Mouse (Mus musculus): ENCODE measurements at regions not wholly inside any gene's neighbourhood (a gene's known extent, or its start where the extent isn't known, plus 50 kb on each side); places are given as distances from the start of the nearest gene placed in this dataset.

GRCm38 (mm10) chr3:21512081-21512480 is 564.4 kb upstream of the Tbl1xr1 start:
- DNase-seq (ENCODE audit: low spot score in 2 of 2), result no peak

GRCm38 (mm10) chr3:21524426-21524937 is 552.0 kb upstream of the Tbl1xr1 start:
- peak; percentile 8 to 22 for DNase-seq (ENCODE audit: low spot score in 2 of 2)

DNA sequence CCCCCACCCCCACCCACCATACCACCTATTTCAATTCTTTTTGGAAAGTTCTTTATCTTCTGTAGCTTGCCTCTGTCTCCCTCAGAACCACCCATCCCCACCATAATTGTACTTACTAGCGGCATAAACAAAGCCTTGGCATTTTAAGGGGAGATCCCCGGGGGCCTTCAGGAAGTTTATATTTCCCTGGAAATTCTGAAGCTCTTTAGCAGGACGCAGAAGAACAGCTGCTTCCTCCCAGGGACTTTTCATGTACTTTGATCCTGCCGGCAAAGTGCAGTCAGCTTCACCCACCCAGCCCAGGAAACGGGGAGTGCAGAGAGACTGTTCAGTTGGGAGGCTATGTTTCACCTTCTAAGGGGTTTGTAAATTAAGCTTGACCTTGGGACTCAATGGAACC is 545.6 kb upstream of the Tbl1xr1 start:
- no peak for DNase-seq (ENCODE audit: low spot score in 2 of 2)

GRCm38 (mm10) chr3:21539138-21539537 is 537.3 kb upstream of the Tbl1xr1 start:
- DNase-seq (ENCODE audit: low spot score in 2 of 2), result no peak

GRCm38 (mm10) chr3:21544456-21544855 is 532.0 kb upstream of the Tbl1xr1 start:
- peak; percentile 64 to 81 for DNase-seq (ENCODE audit: low spot score in 2 of 2)

- DNase-seq (ENCODE audit: low spot score in 2 of 2), result no peak
Observed at GRCm38 (mm10) chr3:21545156-21545893, 531.1 kb upstream of the Tbl1xr1 start.

- DNase-seq (ENCODE audit: low spot score in 2 of 2), result no peak
Observed at GRCm38 (mm10) chr3:21546411-21546810, 530.0 kb upstream of the Tbl1xr1 start.

DNA sequence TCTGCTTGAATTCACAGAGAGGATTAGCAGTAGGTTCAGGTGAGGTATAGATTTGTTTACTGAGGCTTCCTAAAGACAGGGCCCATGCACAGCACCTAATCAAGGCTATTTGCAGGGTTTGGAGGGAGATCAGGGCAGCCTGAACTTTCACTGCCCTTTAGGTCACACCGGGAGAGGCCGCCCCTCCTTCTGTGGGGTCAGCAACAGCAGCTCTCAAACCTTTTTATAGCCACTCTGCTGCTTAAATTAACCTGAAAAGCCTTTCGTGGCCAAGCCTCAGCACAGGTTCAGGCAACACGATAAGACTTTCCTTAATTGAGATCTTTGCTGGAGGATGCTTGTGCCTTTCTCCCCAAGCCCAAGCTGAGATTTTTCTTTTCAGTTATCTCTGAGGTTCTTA is 526.8 kb upstream of the Tbl1xr1 start:
- DNase-seq (ENCODE audit: low spot score in 2 of 2), result no peak

- DNase-seq (ENCODE audit: low spot score in 2 of 2), result peak; percentile 28 to 51
Observed at GRCm38 (mm10) chr3:21553159-21553758, 523.2 kb upstream of the Tbl1xr1 start.

GRCm38 (mm10) chr3:21553859-21554258 is 522.6 kb upstream of the Tbl1xr1 start:
- no peak for DNase-seq (ENCODE audit: low spot score in 2 of 2)

DNA sequence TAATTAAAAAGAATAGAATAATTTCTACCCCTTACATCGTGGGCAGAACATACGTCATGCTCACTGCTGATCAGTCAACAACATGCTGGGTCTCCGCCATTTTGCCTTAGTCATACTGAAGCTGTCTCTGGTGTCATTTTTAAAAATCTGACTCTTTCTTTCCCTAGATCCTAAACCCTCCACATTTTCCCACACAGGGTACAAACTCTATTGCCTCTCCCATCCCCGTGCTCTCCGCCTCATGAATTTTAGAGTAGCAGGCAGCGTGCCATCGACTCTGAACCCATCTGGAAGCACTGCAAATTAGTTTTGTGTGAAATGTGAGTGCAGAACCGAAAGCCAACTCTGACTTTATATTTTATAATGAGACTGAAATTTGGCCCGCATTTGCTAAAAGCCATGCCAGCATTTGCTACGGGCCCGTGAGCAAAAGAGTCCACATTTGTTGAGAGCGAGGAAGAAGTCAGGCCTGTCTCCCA is 518.5 kb upstream of the Tbl1xr1 start:
- peak; percentile 44 to 55 for DNase-seq (ENCODE audit: low spot score in 2 of 2)

DNA sequence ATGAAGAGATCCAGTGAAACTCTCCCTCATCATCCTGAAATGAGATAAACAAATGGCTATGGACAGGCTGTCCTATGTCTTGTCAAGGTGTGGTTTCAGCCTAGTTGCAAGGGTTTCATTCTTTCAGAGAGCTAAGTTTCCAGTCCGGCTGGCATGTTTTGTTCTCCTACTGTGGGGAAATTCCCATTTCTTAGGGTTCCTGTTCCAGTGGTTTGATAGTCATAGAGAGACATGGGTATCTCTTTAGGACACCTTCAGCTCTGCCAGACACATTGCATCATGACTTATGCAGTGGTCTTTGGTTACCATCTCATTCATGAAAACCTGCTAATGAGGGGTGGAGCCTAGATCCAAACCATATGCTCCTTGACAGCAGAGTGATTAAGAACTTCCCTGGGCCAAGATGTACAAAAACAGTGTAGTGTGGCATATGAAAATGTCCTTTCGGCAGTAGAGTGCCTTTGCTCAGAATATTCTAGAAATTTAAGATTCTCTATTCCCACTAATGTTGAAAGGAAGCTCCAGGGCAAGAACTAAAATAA is 513.6 kb upstream of the Tbl1xr1 start:
- DNase-seq (ENCODE audit: low spot score in 2 of 2), result no peak

DNA sequence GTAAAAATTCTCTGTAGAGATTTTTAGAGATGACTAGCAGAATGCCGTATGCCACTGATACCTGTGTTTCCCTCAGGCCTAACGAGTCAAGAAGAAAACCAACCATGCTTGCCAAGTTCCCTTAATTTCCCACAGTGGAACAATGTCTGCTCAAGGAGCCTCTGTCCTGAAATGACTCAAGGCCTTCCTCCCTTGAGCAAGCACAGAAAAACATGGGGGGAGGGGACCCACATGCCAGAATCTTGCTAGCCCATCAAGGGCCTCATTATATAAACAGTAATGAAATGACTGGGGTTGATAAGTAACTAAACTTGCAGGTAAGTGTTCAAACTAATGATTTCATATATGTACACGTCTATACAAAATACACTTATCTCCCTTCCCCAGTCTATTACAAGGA is 513.0 kb upstream of the Tbl1xr1 start:
- DNase-seq (ENCODE audit: low spot score in 2 of 2), result no peak

- peak; percentile 79 to 85 for DNase-seq (ENCODE audit: low spot score in 2 of 2)
Observed at GRCm38 (mm10) chr3:21564211-21564781, 512.2 kb upstream of the Tbl1xr1 start.

- no peak for DNase-seq (ENCODE audit: low spot score in 2 of 2)
Observed at GRCm38 (mm10) chr3:21564847-21565485, 511.5 kb upstream of the Tbl1xr1 start.

DNA sequence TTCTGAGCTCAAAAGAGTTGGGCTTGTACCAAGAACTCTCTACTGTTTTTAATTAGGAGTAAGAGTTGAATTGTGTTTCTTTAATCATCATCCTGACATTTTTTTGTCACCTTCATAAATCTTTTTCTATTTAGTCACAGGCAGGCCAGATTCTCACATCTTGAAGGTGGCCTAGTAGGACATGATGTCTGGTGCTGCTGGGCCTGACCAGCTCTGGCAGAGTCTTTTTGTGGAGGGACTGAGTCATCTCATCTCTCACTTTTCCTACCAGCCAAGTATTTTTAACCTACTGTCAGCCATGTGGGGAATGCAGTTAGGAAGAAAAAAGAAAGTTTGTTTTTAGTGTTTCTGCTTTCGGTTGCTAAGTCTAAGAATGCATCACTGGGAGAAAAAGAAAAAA is 506.7 kb upstream of the Tbl1xr1 start:
- DNase-seq (ENCODE audit: low spot score in 2 of 2), result peak; percentile 37 to 66

- no peak for DNase-seq (ENCODE audit: low spot score in 2 of 2)
Observed at GRCm38 (mm10) chr3:21578635-21579034, 497.8 kb upstream of the Tbl1xr1 start.

DNA sequence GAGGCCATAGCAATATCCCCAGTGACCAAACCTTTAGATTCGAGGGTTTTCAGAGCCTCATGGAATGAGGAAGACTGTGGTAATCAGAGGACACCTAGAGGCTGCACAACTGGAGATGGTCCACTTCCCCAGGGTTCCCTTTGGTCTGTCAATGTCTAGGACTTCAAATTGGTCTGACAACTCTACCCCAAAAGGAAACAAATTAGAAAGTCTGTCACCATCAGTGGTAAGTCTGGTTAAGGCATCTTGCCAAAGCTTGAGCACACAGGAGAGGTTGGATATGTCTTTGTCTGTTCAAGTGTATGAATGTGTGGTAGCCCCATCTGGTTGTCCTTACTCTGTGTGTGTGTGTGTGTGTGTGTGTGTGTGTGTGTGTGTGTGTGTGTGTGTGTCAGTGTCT is 494.3 kb upstream of the Tbl1xr1 start:
- DNase-seq (ENCODE audit: low spot score in 2 of 2), result no peak

- no peak for DNase-seq (ENCODE audit: low spot score in 2 of 2)
Observed at GRCm38 (mm10) chr3:21585767-21586166, 490.7 kb upstream of the Tbl1xr1 start.

GRCm38 (mm10) chr3:21606846-21607245 is 469.6 kb upstream of the Tbl1xr1 start:
- DNase-seq (ENCODE audit: low spot score in 2 of 2), result no peak

DNA sequence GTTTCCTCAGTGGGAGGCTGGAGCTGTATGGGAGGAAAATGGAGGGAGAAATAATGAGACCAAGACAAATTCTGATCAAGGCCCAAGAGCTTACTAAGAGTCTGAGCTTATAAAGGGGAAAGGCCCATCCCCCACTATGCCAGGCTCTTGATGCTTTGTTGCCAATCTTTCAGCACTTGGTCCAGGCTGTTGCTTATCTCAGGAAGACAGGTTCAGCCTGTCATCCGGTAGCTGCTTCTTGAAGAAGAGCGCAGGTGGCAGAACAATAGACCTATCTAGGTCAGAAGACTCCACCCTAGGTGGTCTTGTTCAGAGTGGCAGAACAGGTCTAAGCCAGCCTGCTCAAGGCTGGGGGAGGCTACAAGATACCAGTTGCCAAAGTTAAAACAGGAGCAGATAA is 466.2 kb upstream of the Tbl1xr1 start:
- DNase-seq (ENCODE audit: low spot score in 2 of 2), result no peak

GRCm38 (mm10) chr3:21621745-21622144 is 454.7 kb upstream of the Tbl1xr1 start:
- no peak for DNase-seq (ENCODE audit: low spot score in 2 of 2)

Measured in right cerebral cortex, postnatal 36 days (tissue).